Mouse (Mus musculus): ENCODE measurements around the gene Sox8. TPM values are rescaled to one million over a fixed set of nuclear protein-coding genes. Genes with fewer than 3 reads are reported as not detected.

Gene Sox8
- total RNA-seq (2014; rRNA removed), result 26.6 and 27.4 TPM in 2 replicates
- 20.8 and 22.6 TPM in 2 replicates for polyA plus RNA-seq (2015; fragmentation: Nextera tagmentation; extraction: Ambion mirVana)

- Histone ChIP-seq H3K27ac (ENCODE audit: low read depth, low read length) (peak within 1 kb of the TSS; percentile 54; the same call in 1 of the 2 replicates), H3K4me1 (ENCODE audit: insufficient read depth) (peaks cover 5% of the 10 kb centered on the region; the same call in 1 of the 2 replicates), H3K4me2 (ENCODE audit: low read depth) (peak within 1 kb of the TSS; percentile 96), H3K9me3 (ENCODE audit: low read length) (no peaks in the 10 kb centered on the region), H3K27me3 (ENCODE audit: insufficient read depth, low read length) (no peaks in the 10 kb centered on the region; the same call in 1 of the 2 replicates), H3K36me3 (ENCODE audit: insufficient read depth) (no peaks in the 10 kb centered on the region), H3K4me3 (ENCODE audit: low read depth, low read length) (peak within 1 kb of the TSS; percentile 53), H3K9ac (peak within 1 kb of the TSS; percentile 62)
- DNase-seq (peak; percentile 88), ATAC-seq (peak; percentile 76)
- peak; percentile 57 for TF ChIP-seq CTCF (IDR thresholded peaks at IDR 0.05; ENCODE audit: low read depth)
- 3% methylated on average over 57 of the region's 61 CpGs for WGBS
These were observed at the start of gene Sox8 for GRCm38 (mm10) chr17:25570648-25571452. TSS of gene Sox8 (minus strand) at chr17:25570686.

- Histone ChIP-seq H3K9me3 (ENCODE audit: low read length) (no peaks in the 10 kb centered on the region), H3K36me3 (ENCODE audit: insufficient read depth) (no peaks in the 10 kb centered on the region), H3K4me1 (ENCODE audit: insufficient read depth) (peaks cover 12% of the 10 kb centered on the region), H3K9ac (peak overlapping the region; percentile 19; the same call in 1 of the 2 replicates), H3K27ac (ENCODE audit: low read depth, low read length) (peak overlapping the region; percentile 58), H3K4me3 (ENCODE audit: low read depth, low read length) (no peak overlapping the region), H3K4me2 (ENCODE audit: low read depth) (0 out of 2 replicates have a peak overlapping the region, but pooled peaks have one; percentile 24), H3K27me3 (ENCODE audit: insufficient read depth, low read length) (no peaks in the 10 kb centered on the region)
- DNase-seq (peak; percentile 84), ATAC-seq (peak; percentile 77)
- WGBS, result 19% methylated on average over 16 of the region's 16 CpGs
- no peak for TF ChIP-seq CTCF (IDR thresholded peaks at IDR 0.05; ENCODE audit: low read depth)
These were observed 48.1 kb upstream of the Sox8 start for GRCm38 (mm10) chr17:25618508-25619056.

GRCm38 (mm10) chr17:25614723-25615510 is 44.4 kb upstream of the Sox8 start:
- WGBS, result 86% methylated on average over 10 of the region's 10 CpGs
- TF ChIP-seq CTCF (IDR thresholded peaks at IDR 0.05; ENCODE audit: low read depth), result no peak
- Histone ChIP-seq H3K9me3 (ENCODE audit: low read length) (no peaks in the 10 kb centered on the region), H3K4me1 (ENCODE audit: insufficient read depth) (peaks cover 17% of the 10 kb centered on the region), H3K4me3 (ENCODE audit: low read depth, low read length) (no peak overlapping the region), H3K4me2 (ENCODE audit: low read depth) (no peak overlapping the region), H3K36me3 (ENCODE audit: insufficient read depth) (no peaks in the 10 kb centered on the region), H3K27ac (ENCODE audit: low read depth, low read length) (peak overlapping the region; percentile 45), H3K9ac (no peak overlapping the region), H3K27me3 (ENCODE audit: insufficient read depth, low read length) (no peaks in the 10 kb centered on the region)
- peak; percentile 41 for DNase-seq
- ATAC-seq, result peak; percentile 64; the same call in 1 of the 2 replicates

DNA sequence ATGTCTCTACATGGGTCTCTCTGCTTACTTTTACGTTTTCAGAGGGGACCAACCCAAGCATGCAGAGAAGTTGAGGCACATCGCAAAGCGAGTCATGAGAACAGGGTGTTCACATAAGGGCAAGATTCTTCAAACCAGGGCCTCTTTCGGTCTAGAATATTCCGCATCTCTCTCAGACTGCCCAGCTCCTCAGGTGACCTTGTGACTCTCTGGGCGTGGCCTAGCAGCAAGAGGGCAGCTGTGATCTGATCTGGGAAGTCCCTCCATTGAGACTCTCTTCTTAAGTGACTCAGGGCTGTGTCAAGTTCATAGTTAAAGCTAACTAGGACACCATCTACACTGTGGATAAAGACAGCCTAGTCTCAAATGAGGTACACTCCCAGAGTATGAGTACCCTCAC is 42.8 kb upstream of the Sox8 start:
- 96% methylated on average over 6 of the region's 6 CpGs for WGBS
- H3K9me3 ChIP-seq (ENCODE audit: low read length), result no peaks in the 10 kb centered on the region
- no peak for ATAC-seq
- H3K4me1 ChIP-seq (ENCODE audit: insufficient read depth), result peaks cover 12% of the 10 kb centered on the region
- TF ChIP-seq CTCF (IDR thresholded peaks at IDR 0.05; ENCODE audit: low read depth), result no peak
- H3K4me3 ChIP-seq (ENCODE audit: low read depth, low read length), result no peak overlapping the region
- H3K27ac ChIP-seq (ENCODE audit: low read depth, low read length), result no peak overlapping the region
- H3K27me3 ChIP-seq (ENCODE audit: insufficient read depth, low read length), result no peaks in the 10 kb centered on the region
- no peak overlapping the region for H3K4me2 ChIP-seq (ENCODE audit: low read depth)
- H3K9ac ChIP-seq, result no peak overlapping the region
- DNase-seq, result no peak
- no peaks in the 10 kb centered on the region for H3K36me3 ChIP-seq (ENCODE audit: insufficient read depth)

DNA sequence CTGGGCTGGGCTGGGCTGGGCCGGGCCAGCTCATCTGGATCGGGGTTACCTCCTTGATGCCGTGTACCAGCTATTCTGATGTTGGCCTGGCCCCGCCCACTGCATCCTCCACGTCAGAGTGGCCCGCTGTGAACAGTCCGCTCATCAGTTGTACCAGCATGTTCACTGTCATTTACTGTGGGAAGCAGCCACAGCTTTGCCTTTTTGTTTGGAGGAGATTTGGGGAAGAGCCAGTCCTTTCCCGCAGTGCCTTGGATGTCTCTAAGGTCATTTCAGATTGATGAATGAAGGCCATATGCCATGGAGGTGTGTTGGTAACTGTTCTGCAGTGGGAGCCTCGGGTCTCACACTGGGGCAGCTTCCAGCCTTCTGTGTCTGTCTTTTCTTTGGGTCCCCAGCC is 42.1 kb upstream of the Sox8 start:
- Histone ChIP-seq H3K4me2 (ENCODE audit: low read depth) (no peak overlapping the region), H3K4me3 (ENCODE audit: low read depth, low read length) (no peak overlapping the region), H3K9ac (no peak overlapping the region), H3K4me1 (ENCODE audit: insufficient read depth) (peaks cover 12% of the 10 kb centered on the region), H3K27ac (ENCODE audit: low read depth, low read length) (no peak overlapping the region), H3K27me3 (ENCODE audit: insufficient read depth, low read length) (no peaks in the 10 kb centered on the region), H3K9me3 (ENCODE audit: low read length) (no peaks in the 10 kb centered on the region), H3K36me3 (ENCODE audit: insufficient read depth) (no peaks in the 10 kb centered on the region)
- WGBS, result 84% methylated on average over 9 of the region's 9 CpGs
- no peak for DNase-seq
- no peak for TF ChIP-seq CTCF (IDR thresholded peaks at IDR 0.05; ENCODE audit: low read depth)
- no peak for ATAC-seq

GRCm38 (mm10) chr17:25610151-25610550 is 39.7 kb upstream of the Sox8 start:
- Histone ChIP-seq H3K9ac (no peak overlapping the region), H3K4me3 (ENCODE audit: low read depth, low read length) (no peak overlapping the region), H3K4me1 (ENCODE audit: insufficient read depth) (peaks cover 12% of the 10 kb centered on the region), H3K27me3 (ENCODE audit: insufficient read depth, low read length) (no peaks in the 10 kb centered on the region), H3K9me3 (ENCODE audit: low read length) (no peaks in the 10 kb centered on the region), H3K27ac (ENCODE audit: low read depth, low read length) (peak overlapping the region; percentile 37), H3K4me2 (ENCODE audit: low read depth) (no peak overlapping the region), H3K36me3 (ENCODE audit: insufficient read depth) (no peaks in the 10 kb centered on the region)
- 30% methylated on average over 9 of the region's 9 CpGs for WGBS
- DNase-seq (peak; percentile 70), ATAC-seq (peak; percentile 36; the same call in 1 of the 2 replicates)
- TF ChIP-seq CTCF (IDR thresholded peaks at IDR 0.05; ENCODE audit: low read depth), result no peak
